Mouse (Mus musculus) E14TG2a.4 (cell line): ENCODE results near the gene Arpp21.

Experiments used
- H3K27me3 ChIP-seq: 2 replicates; pipeline ENCODE4 v1.6.1; 2014; ENCODE audit warnings: low read length, control low read depth; ENCODE audit not compliant: insufficient read depth
- H3K36me3 ChIP-seq: 2 replicates; pipeline ENCODE4 v1.6.1; 2014; ENCODE audit warnings: low read length, control low read depth; ENCODE audit not compliant: insufficient read depth
- H3K4me1 ChIP-seq: replicated peaks from 2 replicates; pipeline ENCODE4 v1.6.1; 2014; ENCODE audit warnings: low read depth, low read length, control low read depth
- H3K4me3 ChIP-seq: replicated peaks from 2 replicates; pipeline ENCODE4 v1.5.1; 2014; ENCODE audit warnings: mild to moderate bottlenecking, low read length
- H3K9me3 ChIP-seq: 2 replicates; pipeline ENCODE4 v1.6.1; 2014; ENCODE audit warnings: low read length, control low read depth
- CTCF ChIP-seq: conservative IDR thresholded peaks from 2 replicates; pipeline ENCODE4 v1.5.1; 2014; ENCODE audit warnings: low read length
- NANOG ChIP-seq: IDR thresholded peaks from 2 replicates; pipeline ENCODE4 v1.6.1; 2014; ENCODE audit warnings: borderline replicate concordance, low read length, mixed read lengths
- POU5F1 ChIP-seq: IDR thresholded peaks from 2 replicates; pipeline ENCODE4 v1.6.1; 2014; ENCODE audit warnings: low read length, borderline replicate concordance

Arpp21 gene

GRCm38 (mm10) chr9:112253730-112254129 lies 18.0 kb upstream of the Arpp21 start:
- no peak for TF ChIP-seq CTCF
- no peak for TF ChIP-seq POU5F1
- no peak for TF ChIP-seq NANOG

GRCm38 (mm10) chr9:112251857-112252256 lies 16.1 kb upstream of the Arpp21 start:
- no peak for TF ChIP-seq NANOG
- TF ChIP-seq CTCF: no peak
- no peak for TF ChIP-seq POU5F1
- Histone ChIP-seq H3K27me3 (no peaks in the 10 kb centered on the region), H3K4me3 (no peak overlapping the region), H3K9me3 (no peaks in the 10 kb centered on the region), H3K36me3 (no peaks in the 10 kb centered on the region), H3K4me1 (no peaks in the 10 kb centered on the region)

More at GRCm38 (mm10) chr9:112253730-112254129, 18.0 kb upstream of the Arpp21 start:
- Histone ChIP-seq H3K4me1 (no peaks in the 10 kb centered on the region), H3K9me3 (no peaks in the 10 kb centered on the region), H3K36me3 (no peaks in the 10 kb centered on the region), H3K4me3 (no peak overlapping the region), H3K27me3 (no peaks in the 10 kb centered on the region)

GRCm38 (mm10) chr9:112251339-112251738 lies 15.6 kb upstream of the Arpp21 start:
- Histone ChIP-seq H3K4me1 (no peaks in the 10 kb centered on the region), H3K4me3 (no peak overlapping the region), H3K9me3 (no peaks in the 10 kb centered on the region), H3K27me3 (no peaks in the 10 kb centered on the region), H3K36me3 (no peaks in the 10 kb centered on the region)
- no peak for TF ChIP-seq POU5F1
- TF ChIP-seq NANOG: no peak
- TF ChIP-seq CTCF: no peak

GRCm38 (mm10) chr9:112249753-112250152 lies 14.0 kb upstream of the Arpp21 start:
- H3K27me3 ChIP-seq: no peaks in the 10 kb centered on the region
- no peaks in the 10 kb centered on the region for H3K4me1 ChIP-seq
- no peak overlapping the region for H3K4me3 ChIP-seq
- TF ChIP-seq CTCF: no peak
- no peak for TF ChIP-seq NANOG
- no peak for TF ChIP-seq POU5F1
- H3K9me3 ChIP-seq: no peaks in the 10 kb centered on the region
- no peaks in the 10 kb centered on the region for H3K36me3 ChIP-seq

- TF ChIP-seq NANOG (no peak), CTCF (no peak), POU5F1 (no peak)
- Histone ChIP-seq H3K27me3 (no peaks in the 10 kb centered on the region), H3K4me3 (no peak overlapping the region), H3K36me3 (no peaks in the 10 kb centered on the region), H3K4me1 (no peaks in the 10 kb centered on the region), H3K9me3 (no peaks in the 10 kb centered on the region)
Measured at GRCm38 (mm10) chr9:112247183-112247582, 11.4 kb upstream of the Arpp21 start.

GRCm38 (mm10) chr9:112238168-112238567 lies 2.4 kb upstream of the Arpp21 start:
- H3K36me3 ChIP-seq: no peaks in the 10 kb centered on the region
- H3K4me3 ChIP-seq: no peak overlapping the region
- TF ChIP-seq CTCF (no peak), POU5F1 (no peak), NANOG (no peak)

GRCm38 (mm10) chr9:112236551-112236950 lies 813 bp upstream of the Arpp21 start:
- H3K36me3 ChIP-seq: no peaks in the 10 kb centered on the region
- no peak for TF ChIP-seq NANOG
- TF ChIP-seq CTCF: no peak
- no peak for TF ChIP-seq POU5F1
- H3K4me1 ChIP-seq: peaks cover 10% of the 10 kb centered on the region
- H3K4me3 ChIP-seq: no peak overlapping the region
- H3K9me3 ChIP-seq: no peaks in the 10 kb centered on the region
- peaks cover 61% of the 10 kb centered on the region for H3K27me3 ChIP-seq

More at GRCm38 (mm10) chr9:112238168-112238567, 2.4 kb upstream of the Arpp21 start:
- Histone ChIP-seq H3K4me1 (peaks cover 10% of the 10 kb centered on the region), H3K9me3 (no peaks in the 10 kb centered on the region), H3K27me3 (peaks cover 49% of the 10 kb centered on the region)

- no peak for TF ChIP-seq NANOG
- TF ChIP-seq CTCF: no peak
- no peaks in the 10 kb centered on the region for H3K36me3 ChIP-seq
- H3K9me3 ChIP-seq: no peaks in the 10 kb centered on the region
- H3K4me3 ChIP-seq: peak overlapping the region; percentile 74
- H3K4me1 ChIP-seq: peaks cover 10% of the 10 kb centered on the region
- H3K27me3 ChIP-seq: peaks cover 66% of the 10 kb centered on the region
Measured at GRCm38 (mm10) chr9:112235041-112235695, 570 bp downstream of the Arpp21 start.

- no peaks in the 10 kb centered on the region for H3K36me3 ChIP-seq
- H3K9me3 ChIP-seq: no peaks in the 10 kb centered on the region
- peaks cover 10% of the 10 kb centered on the region for H3K4me1 ChIP-seq
- no peak for TF ChIP-seq NANOG
- no peak for TF ChIP-seq CTCF
- TF ChIP-seq POU5F1: no peak
- H3K4me3 ChIP-seq: peak overlapping the region; percentile 74
- H3K27me3 ChIP-seq: peaks cover 66% of the 10 kb centered on the region
Measured at GRCm38 (mm10) chr9:112234505-112235024, 1.2 kb downstream of the Arpp21 start.
